Mouse (Mus musculus) cerebellum, adult 2 months (tissue): ENCODE measurements around the gene Tango6.

Experiments
- CTCF ChIP-seq: fragments of 200-500 bp; IDR thresholded peaks from 2 replicates; pipeline ENCODE4 v1.5.1; 2011; ENCODE audit warnings: low read depth, mild to moderate bottlenecking, control low read depth, low read length, moderate library complexity, borderline replicate concordance; ENCODE audit not compliant: insufficient read depth
- POLR2A ChIP-seq: fragments of 200-500 bp; IDR thresholded peaks from 2 replicates; pipeline ENCODE4 v1.6.1; 2011; ENCODE audit warnings: low read length, control low read depth, borderline replicate concordance; ENCODE audit not compliant: insufficient read depth

- TF ChIP-seq CTCF (no peak), POLR2A (no peak)
These were observed 8.0 kb upstream of the Tango6 start for GRCm38 (mm10) chr8:106674894-106675293.
